ENCODE assay signal across 10 mouse cellular contexts in genomic region chr11:118745279-118745678, GRCm38 (mm10).
A peak's percentile ranks its signal among the peaks of the same experiment; 100 is the strongest.
DNase-seq lines count a peak whose midpoint lies in the region; ATAC-seq lines count a peak whose summit lies in the region.
"Had no signal": no experiment of that assay in that cellular context is flagged by ENCODE, and none has a peak within 500 bp of the region (broad histone marks: within the 10 kb centered on the region; RNA-seq: fewer than 3 reads in every experiment).

No protein-coding gene starts in this region.

- no peak for ATAC-seq in heart, embryonic 12.5 days (ENCODE audit: insufficient number of reproducible peaks, low FRiP score)
- no peak for ATAC-seq in embryonic facial prominence, embryonic 12.5 days (ENCODE audit: insufficient number of reproducible peaks, insufficient read depth, low FRiP score, low TSS enrichment)
- ATAC-seq in hindbrain, embryonic 13.5 days (ENCODE audit: low FRiP score) = peak; percentile 40
- no peak for ATAC-seq in midbrain, embryonic 15.5 days (replicated peaks)

- H3K4me3 ChIP-seq in heart, embryonic 12.5 days = no peak overlapping the region
- no peak overlapping the region for H3K4me3 ChIP-seq in embryonic facial prominence, embryonic 12.5 days
- H3K4me3 ChIP-seq in hindbrain, embryonic 13.5 days = no peak overlapping the region
- no peak overlapping the region for H3K4me3 ChIP-seq in midbrain, embryonic 15.5 days

- H3K36me3 ChIP-seq in heart, embryonic 12.5 days = no peaks in the 10 kb centered on the region
- no peaks in the 10 kb centered on the region for H3K36me3 ChIP-seq in embryonic facial prominence, embryonic 12.5 days
- H3K36me3 ChIP-seq in hindbrain, embryonic 13.5 days = no peaks in the 10 kb centered on the region
- H3K36me3 ChIP-seq in midbrain, embryonic 15.5 days (replicated peaks) = no peaks in the 10 kb centered on the region
- H3K36me3 ChIP-seq: embryonic facial prominence, embryonic 13.5 days had no signal

- peak overlapping the region; percentile 66; the same call in 1 of the 2 replicates for H3K4me2 ChIP-seq in heart, embryonic 12.5 days
- no peak overlapping the region; the same call in 1 of the 2 replicates for H3K4me2 ChIP-seq in embryonic facial prominence, embryonic 12.5 days (replicated peaks)
- peak overlapping the region; percentile 40 for H3K4me2 ChIP-seq in hindbrain, embryonic 13.5 days
- peak overlapping the region; percentile 39; the same call in 1 of the 2 replicates for H3K4me2 ChIP-seq in midbrain, embryonic 15.5 days

- intact Hi-C loops in heart, postnatal 36 days (cut with DNase I) = no loop called here
- intact Hi-C loops in left cerebral cortex, postnatal 4 days (cut with DNase I) = no loop called here

- H3K27ac ChIP-seq in heart, embryonic 12.5 days (ENCODE audit: poor library complexity, severe bottlenecking) = no peak overlapping the region
- H3K27ac ChIP-seq in embryonic facial prominence, embryonic 12.5 days = 0 out of 2 replicates have a peak overlapping the region, but pooled peaks have one; percentile 12
- H3K27ac ChIP-seq in hindbrain, embryonic 13.5 days = peak overlapping the region; percentile 86
- H3K27ac ChIP-seq in midbrain, embryonic 15.5 days = peak overlapping the region; percentile 55
- H3K27ac ChIP-seq: embryonic facial prominence, embryonic 13.5 days had no signal

- no peak overlapping the region for H3K9ac ChIP-seq in heart, embryonic 12.5 days
- no peak overlapping the region for H3K9ac ChIP-seq in embryonic facial prominence, embryonic 12.5 days
- H3K9ac ChIP-seq in hindbrain, embryonic 13.5 days = no peak overlapping the region
- H3K9ac ChIP-seq in midbrain, embryonic 15.5 days = no peak overlapping the region

- DNase-seq in heart, postnatal 36 days = no peak
- no peak for DNase-seq in right cerebral cortex, postnatal 36 days (ENCODE audit: low spot score in 2 of 2)
- no peak for DNase-seq in left cerebral cortex, postnatal 4 days
- DNase-seq in cerebellum, postnatal 14 days = no peak
- DNase-seq: thymus, postnatal 14 days had no signal

- no peaks in the 10 kb centered on the region for H3K9me3 ChIP-seq in heart, embryonic 12.5 days (replicated peaks)
- no peaks in the 10 kb centered on the region for H3K9me3 ChIP-seq in embryonic facial prominence, embryonic 12.5 days
- no peaks in the 10 kb centered on the region for H3K9me3 ChIP-seq in hindbrain, embryonic 13.5 days
- no peaks in the 10 kb centered on the region for H3K9me3 ChIP-seq in midbrain, embryonic 15.5 days
- H3K9me3 ChIP-seq: embryonic facial prominence, embryonic 13.5 days had no signal

- H3K4me1 ChIP-seq in heart, embryonic 12.5 days (replicated peaks) = peaks cover 13% of the 10 kb centered on the region
- peaks cover 12% of the 10 kb centered on the region; the same call in 1 of the 2 replicates for H3K4me1 ChIP-seq in embryonic facial prominence, embryonic 12.5 days
- peaks cover 80% of the 10 kb centered on the region for H3K4me1 ChIP-seq in hindbrain, embryonic 13.5 days (replicated peaks)
- H3K4me1 ChIP-seq in midbrain, embryonic 15.5 days = peaks cover 39% of the 10 kb centered on the region

- peaks cover 60% of the 10 kb centered on the region for H3K27me3 ChIP-seq in heart, embryonic 12.5 days (replicated peaks)
- peaks cover 36% of the 10 kb centered on the region for H3K27me3 ChIP-seq in embryonic facial prominence, embryonic 12.5 days
- no peaks in the 10 kb centered on the region for H3K27me3 ChIP-seq in hindbrain, embryonic 13.5 days
- H3K27me3 ChIP-seq in midbrain, embryonic 15.5 days (replicated peaks) = no peaks in the 10 kb centered on the region
